Mouse (Mus musculus): ENCODE measurements around the gene Ccn1. TPM values are rescaled to one million over a fixed set of nuclear protein-coding genes. Genes with fewer than 3 reads are reported as not detected.

Ccn1 gene
- total RNA-seq (2021): 1 to 10 TPM; 5.2 to 5.3 TPM
- long read RNA-seq, partial matches to known transcripts: 0 of 3 reads
- long read RNA-seq, other reads (novel, unspliced or antisense): 0 of 3 reads

DNA sequence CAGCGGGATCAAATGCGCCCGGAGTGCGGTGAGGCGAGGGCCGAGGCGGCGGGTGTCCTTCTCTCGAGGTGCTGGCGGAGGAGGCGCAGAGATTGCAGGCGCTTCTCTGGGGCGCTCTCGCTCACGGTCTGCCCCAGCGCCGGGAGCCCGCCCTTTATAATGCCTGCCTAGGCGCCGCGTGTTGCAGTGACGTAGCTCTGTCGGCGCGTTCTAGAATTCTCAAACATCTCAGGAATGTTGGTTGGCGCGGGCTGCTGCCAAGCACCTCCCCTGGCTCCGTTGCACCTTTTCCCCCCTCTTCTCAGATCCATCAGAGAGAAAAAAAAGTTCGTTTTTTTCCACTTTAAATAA lies at the start of gene Ccn1:
Gene Ccn1 (minus strand): TSS at position 130 of the 351 bp plus-strand sequence.
- peak in 1 of 2 experiments; percentile 53 for DNase-seq (ENCODE audit: low spot score in 2 of 2)

- no peak for DNase-seq (ENCODE audit: low spot score in 2 of 2)
These were observed 43.6 kb upstream of the Ccn1 start for GRCm38 (mm10) chr3:145693361-145693760.

DNA sequence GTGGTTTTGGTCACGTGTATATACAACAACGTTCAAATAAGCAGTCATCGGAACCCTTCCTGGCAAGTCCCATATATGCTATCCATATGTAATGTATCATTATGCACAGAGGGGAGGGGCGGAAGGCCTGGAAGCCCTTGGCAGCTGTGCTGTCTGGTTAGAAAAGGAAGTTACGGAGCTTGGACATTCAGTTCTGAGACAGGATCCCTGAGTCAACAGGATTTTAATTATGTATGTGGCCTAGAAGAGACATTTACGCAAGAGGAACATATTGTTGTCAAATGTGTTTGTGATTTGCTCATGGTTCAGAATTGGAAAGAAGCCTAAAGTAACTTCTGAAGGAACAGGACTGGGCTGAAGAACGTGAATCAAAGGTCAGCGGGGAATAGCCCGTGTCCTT lies 42.3 kb upstream of the Ccn1 start:
- DNase-seq (ENCODE audit: low spot score in 2 of 2): no peak

DNA sequence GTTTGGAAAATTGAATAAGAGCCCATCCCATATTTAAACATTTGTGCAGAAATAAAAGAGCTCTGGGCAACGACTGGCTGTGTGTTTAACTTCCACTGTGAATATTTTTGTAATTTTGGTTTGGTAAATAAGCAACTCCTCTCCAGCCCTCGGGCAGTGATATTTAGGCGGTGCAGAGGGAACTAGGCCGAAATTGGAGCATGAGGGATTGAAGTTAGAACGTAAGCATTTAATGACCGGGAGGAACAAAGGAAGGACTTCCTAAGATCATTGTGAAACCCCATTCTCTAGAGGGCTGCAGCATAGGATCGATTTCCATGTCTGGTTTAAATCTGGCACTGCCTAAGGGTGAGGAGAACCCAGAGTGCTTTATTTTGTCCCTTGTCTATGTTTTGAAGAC lies 41.6 kb upstream of the Ccn1 start:
- DNase-seq (ENCODE audit: low spot score in 2 of 2): no peak

DNA sequence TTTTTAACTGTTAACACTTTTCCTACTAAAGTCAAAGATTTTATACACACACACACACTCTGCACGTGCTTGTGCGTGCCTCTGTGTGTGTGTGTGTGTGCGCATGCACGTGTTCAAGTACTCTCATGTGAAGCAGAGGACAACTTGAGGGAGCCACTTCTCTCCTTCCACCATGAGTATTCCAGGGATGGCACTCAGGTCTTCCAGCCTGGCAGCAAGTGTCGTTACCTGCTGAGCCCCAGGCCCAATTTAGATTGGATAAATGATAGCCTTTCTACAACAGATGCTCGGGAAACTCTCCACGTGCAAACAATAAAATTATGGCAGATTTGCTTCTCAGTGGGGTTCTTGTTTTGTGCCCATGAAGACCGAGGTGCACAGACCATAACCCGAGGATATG lies 39.5 kb upstream of the Ccn1 start:
- DNase-seq (ENCODE audit: low spot score in 2 of 2): no peak

GRCm38 (mm10) chr3:145687836-145688235 lies 38.1 kb upstream of the Ccn1 start:
- no peak for DNase-seq (ENCODE audit: low spot score in 2 of 2)

- DNase-seq (ENCODE audit: low spot score in 2 of 2): no peak
These were observed 35.0 kb upstream of the Ccn1 start for GRCm38 (mm10) chr3:145684604-145685441.

DNA sequence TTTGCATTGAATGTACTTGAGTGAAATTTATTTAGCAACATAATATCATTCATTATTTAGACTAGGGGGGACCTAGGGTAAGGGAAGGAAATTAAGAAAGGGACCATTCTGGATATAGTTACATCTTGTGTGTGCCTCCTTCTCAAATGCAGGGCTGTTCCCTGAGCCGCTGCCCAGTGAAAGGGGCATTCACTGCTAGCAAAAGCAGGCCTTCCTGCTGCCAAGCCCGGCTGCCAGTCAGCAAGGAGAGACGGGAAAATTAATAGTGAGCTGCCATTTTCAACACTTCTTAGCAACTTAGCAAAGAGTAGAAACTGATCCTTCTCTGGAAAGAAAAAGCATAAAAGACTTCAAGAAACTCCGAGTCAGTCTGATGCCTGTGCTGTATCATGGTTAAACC lies 34.4 kb upstream of the Ccn1 start:
- no peak for DNase-seq (ENCODE audit: low spot score in 2 of 2)

GRCm38 (mm10) chr3:145681348-145681935 lies 31.7 kb upstream of the Ccn1 start:
- peak; percentile 8 to 57 for DNase-seq (ENCODE audit: low spot score in 2 of 2)

- DNase-seq (ENCODE audit: low spot score in 2 of 2): no peak
These were observed 30.9 kb upstream of the Ccn1 start for GRCm38 (mm10) chr3:145680686-145681085.

- no peak for DNase-seq (ENCODE audit: low spot score in 2 of 2)
These were observed 26.4 kb upstream of the Ccn1 start for GRCm38 (mm10) chr3:145676212-145676611.

DNA sequence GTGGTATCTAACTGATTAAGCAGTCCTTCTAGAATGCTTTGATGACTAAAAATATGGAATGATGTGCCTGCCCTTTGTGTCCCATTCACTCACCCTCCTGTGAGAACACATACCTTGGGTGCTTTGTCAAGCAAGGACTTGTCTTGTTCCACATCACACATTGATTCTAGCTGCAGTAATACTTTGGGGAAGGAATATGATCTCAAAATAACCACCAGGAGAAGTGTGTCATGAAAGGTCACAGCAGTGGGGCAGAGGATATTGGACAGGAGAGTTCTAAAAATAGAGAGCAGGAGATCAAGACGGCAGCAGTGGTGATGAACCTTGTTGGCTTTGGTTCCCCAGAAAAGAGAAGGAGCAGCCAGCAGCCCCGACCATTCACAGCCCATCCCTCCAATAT lies 25.0 kb upstream of the Ccn1 start:
- DNase-seq (ENCODE audit: low spot score in 2 of 2): no peak

DNA sequence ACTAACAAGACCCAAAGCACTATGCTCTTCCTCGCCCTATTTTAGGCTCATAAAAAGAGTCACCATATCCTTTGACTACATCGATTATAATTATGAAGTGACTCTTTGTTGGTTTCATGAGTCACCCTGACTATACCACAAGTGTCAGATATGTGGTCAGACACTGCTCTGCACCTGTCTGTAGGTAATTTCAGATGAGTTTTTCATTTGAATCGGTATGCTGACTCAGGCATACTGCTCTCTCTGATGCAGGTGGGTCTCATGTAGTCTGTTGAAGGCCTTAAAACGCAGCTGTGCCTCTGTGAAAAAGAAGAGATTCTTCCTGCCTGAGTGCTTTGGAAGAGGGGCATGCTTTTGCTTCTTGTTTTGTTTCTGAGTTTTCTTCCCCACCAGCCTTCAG lies 16.6 kb upstream of the Ccn1 start:
- DNase-seq (ENCODE audit: low spot score in 2 of 2): no peak

DNA sequence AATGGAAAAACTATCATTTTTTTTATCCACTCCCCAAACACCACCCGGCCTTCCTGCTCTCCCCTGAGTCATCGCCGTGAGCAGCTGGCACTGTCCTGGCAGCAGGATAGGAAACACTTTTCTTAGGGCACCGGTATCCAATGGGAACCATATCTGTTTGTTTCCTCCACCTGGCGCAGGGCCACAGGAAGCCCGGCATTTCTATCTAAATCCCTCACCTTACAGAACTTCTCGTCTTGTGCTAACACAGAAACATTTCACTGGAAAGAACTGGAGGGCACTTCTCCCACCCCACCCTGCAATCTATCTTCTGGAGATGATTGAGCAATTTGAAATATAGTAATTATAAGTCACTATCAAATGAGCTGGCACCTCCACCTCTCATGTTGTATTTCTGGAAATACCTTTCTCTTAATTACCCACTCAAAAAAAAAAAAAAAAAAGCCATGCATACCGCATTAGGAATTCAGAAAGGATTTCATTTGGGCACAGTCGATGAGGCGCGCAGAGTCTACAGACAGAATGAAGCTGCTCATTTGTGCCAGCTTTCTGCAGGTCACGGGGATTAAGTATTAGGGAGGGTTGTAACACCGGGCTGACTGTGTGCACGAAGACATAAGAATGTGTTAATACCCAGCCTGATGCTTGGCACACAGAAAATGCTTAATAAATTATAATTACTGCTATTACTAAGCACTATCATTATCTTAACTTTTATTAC lies 7.4 kb upstream of the Ccn1 start:
- DNase-seq (ENCODE audit: low spot score in 2 of 2): no peak

DNA sequence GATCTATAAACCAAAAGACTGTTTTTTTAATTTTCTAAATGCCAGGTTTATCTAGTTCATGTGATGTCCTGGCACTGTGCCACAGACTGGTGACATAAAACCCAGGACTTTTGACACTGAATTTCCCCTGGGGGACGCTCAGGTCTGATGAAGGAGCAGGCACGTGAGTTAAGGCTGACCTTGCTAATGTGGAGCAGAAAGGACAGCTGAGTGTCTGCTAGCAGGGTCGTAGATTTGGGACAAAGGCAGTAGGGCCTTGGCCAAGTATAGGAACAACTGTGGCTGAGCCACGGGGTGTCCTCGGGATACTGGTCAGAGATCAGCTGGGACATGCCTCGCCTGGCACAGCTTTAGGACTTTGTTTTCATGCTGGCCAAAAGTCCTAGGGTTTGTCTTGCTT lies 5.2 kb upstream of the Ccn1 start:
- no peak for DNase-seq (ENCODE audit: low spot score in 2 of 2)

- no peak for DNase-seq (ENCODE audit: low spot score in 2 of 2)
These were observed 4.2 kb upstream of the Ccn1 start for GRCm38 (mm10) chr3:145654028-145654427.

DNA sequence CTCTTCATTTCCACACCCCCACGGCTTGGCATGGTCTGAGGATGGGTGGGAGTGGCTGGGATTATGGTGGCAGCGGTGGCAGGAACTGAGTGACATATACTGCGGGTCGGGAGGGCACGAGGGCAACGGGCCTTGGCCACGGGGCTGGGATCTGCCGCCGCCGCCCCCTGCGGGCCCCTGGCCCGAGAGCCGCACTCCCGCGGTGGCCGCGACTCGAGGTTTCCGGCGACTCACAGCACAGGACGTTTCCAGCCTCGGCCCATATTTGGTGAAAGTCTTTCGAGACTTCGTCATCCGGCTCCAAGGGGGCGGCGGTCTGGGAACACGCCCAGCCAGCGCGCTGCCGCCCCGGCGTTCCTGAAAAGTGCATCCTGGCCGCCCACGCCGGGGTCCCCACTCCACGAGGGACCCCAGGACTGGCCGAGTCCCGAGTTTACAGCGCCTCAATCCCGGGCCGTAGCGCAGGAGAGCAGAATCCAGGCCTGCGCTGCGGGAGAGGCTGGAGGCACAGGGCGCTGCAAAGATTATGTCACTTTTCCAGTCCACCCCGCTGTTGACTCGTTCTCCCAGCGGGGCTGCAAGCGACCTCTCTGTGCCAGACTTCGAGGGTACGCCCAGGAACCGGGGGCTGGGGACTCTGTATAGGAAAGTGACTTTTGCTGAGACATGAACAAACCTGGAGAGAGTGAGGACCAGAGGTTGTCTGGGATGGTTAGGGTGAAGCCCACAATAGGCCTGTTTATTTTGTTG lies 3.6 kb upstream of the Ccn1 start:
- no peak for DNase-seq (ENCODE audit: low spot score in 2 of 2)

DNA sequence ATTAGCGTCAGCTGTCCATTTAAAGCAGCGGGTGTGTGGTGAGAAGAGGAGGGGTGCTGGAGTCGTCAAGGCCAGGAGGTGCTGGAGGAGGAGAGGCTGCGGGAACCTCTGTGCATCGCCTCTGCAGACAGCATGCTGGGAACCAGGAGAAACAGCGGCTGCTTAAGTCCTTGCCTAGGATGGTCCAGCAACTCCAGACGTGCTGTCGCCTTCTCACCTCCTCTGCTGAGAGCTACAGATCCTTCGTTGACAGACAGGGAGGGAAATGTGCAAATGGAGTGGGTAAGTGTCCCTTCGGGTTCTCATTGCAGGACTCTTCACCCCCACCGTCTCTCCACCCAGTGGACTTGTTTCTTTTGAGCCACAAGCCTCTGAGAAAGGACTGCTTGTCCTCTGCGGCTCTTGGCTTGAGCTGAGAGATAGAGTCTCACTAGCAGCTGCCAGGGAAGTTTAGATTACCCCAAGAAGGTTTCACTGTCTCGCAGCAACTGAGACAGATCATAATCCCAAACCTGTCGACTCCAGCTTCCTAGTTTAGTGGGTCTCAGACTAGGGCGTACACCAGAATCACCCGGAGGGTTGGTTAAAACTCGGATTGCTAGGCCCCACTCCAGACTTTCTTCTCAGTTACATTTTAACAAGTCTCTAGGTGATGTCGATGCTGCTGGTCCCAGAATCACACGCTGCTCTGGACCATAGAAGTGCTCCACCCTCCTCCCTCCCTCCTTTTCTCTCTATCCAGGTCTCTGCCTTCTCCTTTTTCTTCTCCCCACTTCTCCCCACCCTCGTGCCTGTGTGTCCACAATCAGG lies 2.7 kb upstream of the Ccn1 start:
- DNase-seq (ENCODE audit: low spot score in 2 of 2): no peak

- DNase-seq (ENCODE audit: low spot score in 2 of 2): no peak
These were observed 2.2 kb upstream of the Ccn1 start for GRCm38 (mm10) chr3:145651978-145652321.

DNA sequence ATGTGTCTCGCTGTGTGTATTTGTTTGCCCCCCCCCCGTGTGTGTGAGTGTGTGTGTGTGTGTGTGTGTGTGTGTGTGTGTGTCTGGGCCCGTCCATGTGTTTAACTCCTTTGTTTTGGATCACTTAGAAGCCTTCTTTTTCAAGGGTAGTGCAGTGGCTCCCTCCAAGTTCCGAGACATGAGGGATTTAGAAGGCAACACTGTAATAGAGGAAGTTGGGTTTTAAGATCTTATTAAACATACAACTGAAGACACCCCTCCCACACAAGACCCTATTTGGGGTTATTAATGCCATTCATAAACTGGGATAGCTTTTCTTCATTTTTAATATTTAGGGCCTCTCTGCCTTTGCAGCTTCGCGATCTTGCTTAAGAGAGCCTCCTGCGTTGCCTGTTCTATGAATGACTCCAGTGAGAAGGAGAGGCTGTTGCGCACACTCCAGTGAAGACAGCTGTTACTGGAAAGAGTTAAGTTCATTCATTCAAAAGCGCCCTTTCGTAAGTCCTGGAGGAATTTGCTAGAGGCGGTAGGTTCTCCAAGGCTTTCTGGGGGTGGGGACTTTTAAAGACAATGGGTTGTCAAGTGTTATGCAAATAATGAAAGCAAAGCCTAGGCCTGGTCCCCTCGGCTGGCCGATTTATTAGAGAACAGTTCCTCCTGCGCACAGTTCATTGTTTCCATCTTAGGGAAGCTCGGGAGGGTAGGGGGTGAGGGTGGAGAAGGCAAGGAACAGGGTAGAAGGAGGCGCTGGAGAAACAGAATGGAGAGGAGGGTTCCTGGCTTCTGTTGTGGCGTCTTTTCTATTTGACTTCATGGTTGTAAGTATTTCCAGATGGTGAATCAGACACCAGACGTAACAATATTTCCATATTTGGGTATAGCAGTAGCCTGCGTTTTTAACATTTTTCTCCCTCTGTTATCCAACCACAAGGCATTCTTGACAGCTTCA lies 1.5 kb upstream of the Ccn1 start:
- no peak for DNase-seq (ENCODE audit: low spot score in 2 of 2)

All from layer of hippocampus, adult 18-20 months (tissue).